Mouse (Mus musculus): ENCODE measurements around the gene Tmprss11b. TPM values are rescaled to one million over a fixed set of nuclear protein-coding genes. Genes with fewer than 3 reads are reported as not detected.
"Not testable (repeated sequence)": the region's sequence is repeated elsewhere in the genome, so short reads cannot be mapped to it uniquely, and the experiment has no call there.

Gene Tmprss11b
- not detected in 2 replicates for total RNA-seq (2015)
- not detected in 2 replicates for total RNA-seq (2017)

GRCm38 (mm10) chr5:86676262-86676661 lies at the start of gene Tmprss11b:
Tmprss11b (minus strand) TSS chr5:86676362.
- ATAC-seq (ENCODE audit: poor library complexity, severe bottlenecking): no peak

GRCm38 (mm10) chr5:86725021-86725420 lies 48.9 kb upstream of the Tmprss11b start:
- no peak for ATAC-seq (ENCODE audit: poor library complexity, severe bottlenecking)

GRCm38 (mm10) chr5:86722820-86723460 lies 46.8 kb upstream of the Tmprss11b start:
- ATAC-seq (ENCODE audit: poor library complexity, severe bottlenecking): no peak

GRCm38 (mm10) chr5:86714967-86715366 lies 38.8 kb upstream of the Tmprss11b start:
- ATAC-seq (ENCODE audit: poor library complexity, severe bottlenecking): no peak

GRCm38 (mm10) chr5:86704923-86705322 lies 28.8 kb upstream of the Tmprss11b start:
- no peak for ATAC-seq (ENCODE audit: poor library complexity, severe bottlenecking)

- ATAC-seq (ENCODE audit: poor library complexity, severe bottlenecking): no peak
Observed at GRCm38 (mm10) chr5:86684667-86685066, 8.5 kb upstream of the Tmprss11b start.

GRCm38 (mm10) chr5:86649185-86649584 lies 27.0 kb downstream of the Tmprss11b start:
- ATAC-seq (ENCODE audit: poor library complexity, severe bottlenecking): not testable (repeated sequence)

GRCm38 (mm10) chr5:86640795-86641194 lies 35.4 kb downstream of the Tmprss11b start:
- no peak for ATAC-seq (ENCODE audit: poor library complexity, severe bottlenecking)

- ATAC-seq (ENCODE audit: poor library complexity, severe bottlenecking): no peak
Observed at GRCm38 (mm10) chr5:86632324-86632723, 43.8 kb downstream of the Tmprss11b start, which contains the start of gene Tmprss11f. Tmprss11f (minus strand) TSS chr5:86632424.

GRCm38 (mm10) chr5:86630700-86631099 lies 45.5 kb downstream of the Tmprss11b start:
- no peak for ATAC-seq (ENCODE audit: poor library complexity, severe bottlenecking)

GRCm38 (mm10) chr5:86621778-86622177 lies 54.4 kb downstream of the Tmprss11b start:
- no peak for ATAC-seq (ENCODE audit: poor library complexity, severe bottlenecking)

Other genes starting within 250 kb of the Tmprss11b start
- not detected in 2 replicates for gene Tmprss11a, start 207.4 kb downstream of the Tmprss11b start, total RNA-seq (2015)
- not detected in 2 replicates for gene Tmprss11a, start 207.4 kb downstream of the Tmprss11b start, total RNA-seq (2017)
- not detected in 2 replicates for gene Tmprss11g, start 157.8 kb downstream of the Tmprss11b start, total RNA-seq (2015)
- not detected in 2 replicates for gene Tmprss11g, start 157.8 kb downstream of the Tmprss11b start, total RNA-seq (2017)
- not detected in 2 replicates for gene Tmprss11f, start 43.9 kb downstream of the Tmprss11b start, total RNA-seq (2015)
- not detected in 2 replicates for gene Tmprss11f, start 43.9 kb downstream of the Tmprss11b start, total RNA-seq (2017)
- not detected in 2 replicates for gene Tmprss11e, start 69.5 kb upstream of the Tmprss11b start, total RNA-seq (2015)
- gene Tmprss11e, start 69.5 kb upstream of the Tmprss11b start, total RNA-seq (2017): not detected in 2 replicates
- 84.1 and 88.3 TPM in 2 replicates for gene Ythdc1, start 127.9 kb upstream of the Tmprss11b start, total RNA-seq (2015)
- 99.6 and 121 TPM in 2 replicates for gene Ythdc1, start 127.9 kb upstream of the Tmprss11b start, total RNA-seq (2017)
- not detected in 2 replicates for gene Ugt2b34, start 230.6 kb upstream of the Tmprss11b start, total RNA-seq (2015)
- not detected in 2 replicates for gene Ugt2b34, start 230.6 kb upstream of the Tmprss11b start, total RNA-seq (2017)

Data from megakaryocyte, adult 5-6 weeks (primary cell).